In genomic region chr1:167194766-167195165, GRCm38 (mm10) we compare ENCODE assay signal across 14 mouse cellular contexts.
DNase-seq lines count a peak whose midpoint lies in the region; ATAC-seq lines count a peak whose summit lies in the region.
"Had no signal": no experiment of that assay in that cellular context is flagged by ENCODE, and none has a peak within 500 bp of the region (broad histone marks: within the 10 kb centered on the region; RNA-seq: fewer than 3 reads in every experiment).

No protein-coding gene starts in this region.

- H3K27me3 ChIP-seq in neural tube, embryonic 13.5 days, result no peaks in the 10 kb centered on the region
- H3K27me3 ChIP-seq in neural tube, embryonic 15.5 days (replicated peaks), result no peaks in the 10 kb centered on the region
- no peaks in the 10 kb centered on the region for H3K27me3 ChIP-seq in hindbrain, embryonic 14.5 days (ENCODE audit: control insufficient read depth, insufficient read depth, low read length)
- H3K27me3 ChIP-seq: embryonic facial prominence, embryonic 13.5 days; heart, embryonic 15.5 days; intestine, embryonic 15.5 days had no signal

- no peaks in the 10 kb centered on the region for H3K36me3 ChIP-seq in neural tube, embryonic 13.5 days
- no peaks in the 10 kb centered on the region for H3K36me3 ChIP-seq in neural tube, embryonic 15.5 days
- no peaks in the 10 kb centered on the region for H3K36me3 ChIP-seq in hindbrain, embryonic 14.5 days (replicated peaks; ENCODE audit: control insufficient read depth, insufficient read depth)
- H3K36me3 ChIP-seq: embryonic facial prominence, embryonic 13.5 days; heart, embryonic 15.5 days; intestine, embryonic 15.5 days had no signal

- intact Hi-C loops in left cerebral cortex, postnatal 25 days (cut with DNase I), result no loop called here

- no peak overlapping the region for H3K4me2 ChIP-seq in neural tube, embryonic 13.5 days
- H3K4me2 ChIP-seq in neural tube, embryonic 15.5 days, result no peak overlapping the region
- no peak overlapping the region for H3K4me2 ChIP-seq in hindbrain, embryonic 14.5 days (replicated peaks)
- H3K4me2 ChIP-seq: embryonic facial prominence, embryonic 13.5 days; heart, embryonic 15.5 days; intestine, embryonic 15.5 days had no signal

- DNase-seq in cerebellum, postnatal 36 days, result peak; percentile 63 to 72
- DNase-seq in hindbrain, embryonic 14.5 days (ENCODE audit: low spot score), result peak; percentile 50
- no peak for DNase-seq in layer of hippocampus, adult 11-12 months (ENCODE audit: low spot score)
- no peak for DNase-seq in adrenal gland, postnatal 14 days
- no peak for DNase-seq in left cerebral cortex, postnatal 25 days (ENCODE audit: low spot score in 2 of 2)
- DNase-seq in right cerebral cortex, adult 2 months (ENCODE audit: low spot score in 2 of 2), result no peak
- DNase-seq: adrenal gland, postnatal 36 days; kidney, postnatal 36 days; spleen, adult 18-20 months had no signal

- H3K4me1 ChIP-seq in neural tube, embryonic 13.5 days (replicated peaks), result no peaks in the 10 kb centered on the region
- H3K4me1 ChIP-seq in neural tube, embryonic 15.5 days, result no peaks in the 10 kb centered on the region
- no peaks in the 10 kb centered on the region for H3K4me1 ChIP-seq in hindbrain, embryonic 14.5 days (replicated peaks; ENCODE audit: control insufficient read depth, insufficient read depth, low read length)
- H3K4me1 ChIP-seq: embryonic facial prominence, embryonic 13.5 days; heart, embryonic 15.5 days; intestine, embryonic 15.5 days had no signal

- H3K9me3 ChIP-seq in neural tube, embryonic 13.5 days, result no peaks in the 10 kb centered on the region
- H3K9me3 ChIP-seq in neural tube, embryonic 15.5 days (replicated peaks), result no peaks in the 10 kb centered on the region
- H3K9me3 ChIP-seq in hindbrain, embryonic 14.5 days (ENCODE audit: control insufficient read depth, low read length), result no peaks in the 10 kb centered on the region
- H3K9me3 ChIP-seq: embryonic facial prominence, embryonic 13.5 days; heart, embryonic 15.5 days; intestine, embryonic 15.5 days had no signal

- WGBS in neural tube, embryonic 13.5 days, result 21% methylated on average over 8 of the region's 8 CpGs
- 27% methylated on average over 8 of the region's 8 CpGs for WGBS in neural tube, embryonic 15.5 days
- 28% methylated on average over 8 of the region's 8 CpGs for WGBS in hindbrain, embryonic 14.5 days

- peak overlapping the region; percentile 23; the same call in 1 of the 2 replicates for H3K27ac ChIP-seq in neural tube, embryonic 13.5 days (replicated peaks)
- no peak overlapping the region for H3K27ac ChIP-seq in neural tube, embryonic 15.5 days (replicated peaks)
- peak overlapping the region; percentile 28; the same call in 1 of the 2 replicates for H3K27ac ChIP-seq in hindbrain, embryonic 14.5 days
- H3K27ac ChIP-seq: embryonic facial prominence, embryonic 13.5 days; heart, embryonic 15.5 days; intestine, embryonic 15.5 days had no signal

- no peak for ATAC-seq in neural tube, embryonic 13.5 days (ENCODE audit: low read depth)
- no peak for ATAC-seq in neural tube, embryonic 15.5 days (ENCODE audit: low FRiP score)
- peak; percentile 51; the same call in 1 of the 2 replicates for ATAC-seq in hindbrain, embryonic 14.5 days (ENCODE audit: low FRiP score)
- ATAC-seq: intestine, embryonic 15.5 days had no signal

- no peak overlapping the region for H3K9ac ChIP-seq in neural tube, embryonic 13.5 days
- no peak overlapping the region for H3K9ac ChIP-seq in neural tube, embryonic 15.5 days (replicated peaks)
- no peak overlapping the region for H3K9ac ChIP-seq in hindbrain, embryonic 14.5 days
- H3K9ac ChIP-seq: embryonic facial prominence, embryonic 13.5 days; heart, embryonic 15.5 days; intestine, embryonic 15.5 days had no signal

- H3K4me3 ChIP-seq in neural tube, embryonic 13.5 days, result no peak overlapping the region
- H3K4me3 ChIP-seq in neural tube, embryonic 15.5 days (replicated peaks), result no peak overlapping the region
- H3K4me3 ChIP-seq in hindbrain, embryonic 14.5 days (replicated peaks; ENCODE audit: low read length), result no peak overlapping the region
- H3K4me3 ChIP-seq: embryonic facial prominence, embryonic 13.5 days; heart, embryonic 15.5 days; intestine, embryonic 15.5 days had no signal

Comparison
In these comparisons a context has a peak if more than half of its experiments do, and no peak if none do; other contexts are left out.
1. DNase-seq: peak in cerebellum, postnatal 36 days (2 of 2) and hindbrain, embryonic 14.5 days (single experiment); none in layer of hippocampus, adult 11-12 months (single experiment), adrenal gland, postnatal 14 days (single experiment), left cerebral cortex, postnatal 25 days (0 of 2) and right cerebral cortex, adult 2 months (0 of 2).